8 mouse cellular contexts compared by ENCODE assay signal in the genomic region with DNA sequence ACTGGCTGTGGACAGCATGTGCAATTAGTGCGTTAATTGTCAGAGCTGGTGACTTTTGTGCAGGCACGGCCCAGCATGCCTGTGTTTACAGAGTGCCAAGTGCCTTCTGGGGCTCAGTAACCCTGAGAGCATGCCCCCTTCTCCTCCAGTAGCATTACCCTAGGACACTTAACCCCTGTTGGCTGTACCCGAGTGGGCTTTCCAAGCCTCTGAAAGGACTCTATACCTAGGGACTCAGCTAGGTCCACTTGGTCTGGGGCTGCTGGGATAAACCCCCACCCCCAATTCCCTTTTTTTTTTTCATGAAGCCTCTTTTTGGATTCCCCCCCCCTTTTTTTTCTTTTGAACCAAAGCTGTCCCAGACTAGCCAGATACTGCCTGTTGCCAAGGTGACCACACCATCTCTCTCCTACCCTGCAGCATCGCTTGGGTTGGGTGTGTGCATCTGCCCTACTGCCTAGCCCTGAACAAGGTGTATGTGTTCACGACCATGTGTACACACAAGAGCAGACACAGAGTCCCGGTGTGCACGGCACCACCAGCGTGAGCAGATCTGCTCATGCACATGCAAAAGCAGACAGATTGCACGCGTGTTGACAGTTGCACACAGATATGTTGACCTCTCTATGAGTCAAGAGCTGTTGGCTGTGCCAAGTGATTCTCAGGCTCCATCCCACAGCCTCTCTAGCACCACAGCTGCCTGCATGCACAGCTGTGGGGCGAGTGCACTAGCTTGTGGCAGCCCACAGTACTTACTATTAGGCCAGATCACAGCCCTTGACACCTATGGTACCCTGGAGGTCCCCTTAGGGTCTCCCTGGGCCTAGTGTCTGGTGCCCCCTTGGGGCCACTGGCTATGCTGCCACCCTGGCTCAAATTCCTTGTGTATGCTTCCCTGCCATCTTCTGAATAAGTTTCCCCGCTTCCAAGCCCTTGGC. TPM values are rescaled to one million over a fixed set of nuclear protein-coding genes. Genes with fewer than 3 reads are reported as not detected.
DNase-seq lines count a peak whose midpoint lies in the region; ATAC-seq and TF ChIP-seq lines count a peak whose summit lies in the region.

No protein-coding gene starts in this region.

- intact Hi-C loops in heart, adult 2 months (cut with DNase I): loop anchor here (5.0 kb wide), 1 partner anchor 91 kb away; no protein-coding TSS in a partner anchor
- intact Hi-C loops in heart, postnatal 36 days (cut with DNase I): loop anchor here (5.0 kb wide), 1 partner anchor 66 kb away; no protein-coding TSS in a partner anchor

- no peaks in the 10 kb centered on the region for H3K79me2 ChIP-seq in heart, adult 2 months (replicated peaks; ENCODE audit: control insufficient read depth, insufficient read depth, low read length)
- H3K79me2 ChIP-seq in C2C12 (ENCODE audit: control insufficient read depth, insufficient read depth): no peaks in the 10 kb centered on the region

- no peak overlapping the region for H3ac ChIP-seq in C2C12 (ENCODE audit: control insufficient read depth, insufficient read length, low read depth)

- no peak overlapping the region for H3K27ac ChIP-seq in heart, adult 2 months
- H3K27ac ChIP-seq in intestine, embryonic 16.5 days (ENCODE audit: low read length): no peak overlapping the region
- H3K27ac ChIP-seq in forebrain, embryonic 11.5 days (ENCODE audit: low read depth, low read length): no peak overlapping the region
- no peak overlapping the region for H3K27ac ChIP-seq in forebrain, embryonic 15.5 days (replicated peaks)

- H3K4me1 ChIP-seq in heart, adult 2 months (ENCODE audit: control insufficient read depth, insufficient read depth, low read length): peaks cover 9% of the 10 kb centered on the region; the same call in 1 of the 2 replicates
- peaks cover 12% of the 10 kb centered on the region for H3K4me1 ChIP-seq in intestine, embryonic 16.5 days (ENCODE audit: control insufficient read depth, insufficient read depth, low read length)
- no peaks in the 10 kb centered on the region for H3K4me1 ChIP-seq in forebrain, embryonic 11.5 days (replicated peaks; ENCODE audit: control insufficient read depth, insufficient read depth, low read length)
- H3K4me1 ChIP-seq in forebrain, embryonic 15.5 days: peaks cover 8% of the 10 kb centered on the region; the same call in 1 of the 2 replicates

- DNase-seq in heart, adult 2 months: no peak
- no peak for DNase-seq in heart, postnatal 36 days
- DNase-seq in cerebellum, postnatal 14 days: peak; percentile 43 to 61
- DNase-seq in retina, postnatal 1 day: peak; percentile 69
- no peak for DNase-seq in forebrain, embryonic 11.5 days (ENCODE audit: low spot score)

- no peaks in the 10 kb centered on the region for H3K79me3 ChIP-seq in C2C12 (ENCODE audit: low read depth)

- no peak for TF ChIP-seq EP300 in heart, adult 2 months (IDR thresholded peaks at IDR 0.05; ENCODE audit: insufficient read depth, low read depth, low read length)

- ATAC-seq in intestine, embryonic 16.5 days: 0 out of 2 replicates have a peak, but pooled peaks have one; percentile 22
- no peak for ATAC-seq in forebrain, embryonic 11.5 days (replicated peaks; ENCODE audit: low FRiP score)
- ATAC-seq in forebrain, embryonic 15.5 days (replicated peaks): no peak

- H3K9ac ChIP-seq in heart, adult 2 months (ENCODE audit: low read depth, low read length): no peak overlapping the region
- H3K9ac ChIP-seq in intestine, embryonic 16.5 days (ENCODE audit: low read depth, low read length): no peak overlapping the region
- H3K9ac ChIP-seq in forebrain, embryonic 11.5 days (ENCODE audit: low read length): no peak overlapping the region
- no peak overlapping the region for H3K9ac ChIP-seq in forebrain, embryonic 15.5 days (replicated peaks)

- H3K36me3 ChIP-seq in heart, adult 2 months (ENCODE audit: control insufficient read depth, insufficient read depth, low read length): no peaks in the 10 kb centered on the region
- no peaks in the 10 kb centered on the region for H3K36me3 ChIP-seq in C2C12 (ENCODE audit: control insufficient read depth, insufficient read depth)
- no peaks in the 10 kb centered on the region for H3K36me3 ChIP-seq in intestine, embryonic 16.5 days (ENCODE audit: control insufficient read depth, insufficient read depth, low read length)
- H3K36me3 ChIP-seq in forebrain, embryonic 11.5 days (ENCODE audit: control insufficient read depth, insufficient read depth, low read length): no peaks in the 10 kb centered on the region
- no peaks in the 10 kb centered on the region for H3K36me3 ChIP-seq in forebrain, embryonic 15.5 days

- TF ChIP-seq POLR2A in heart, adult 2 months (IDR thresholded peaks at IDR 0.05; ENCODE audit: insufficient read depth, low read depth, low read length): no peak

- H3K9me3 ChIP-seq in intestine, embryonic 16.5 days (ENCODE audit: control insufficient read depth, low read length): no peaks in the 10 kb centered on the region
- no peaks in the 10 kb centered on the region for H3K9me3 ChIP-seq in forebrain, embryonic 11.5 days (ENCODE audit: control insufficient read depth, low read length)
- no peaks in the 10 kb centered on the region for H3K9me3 ChIP-seq in forebrain, embryonic 15.5 days

- H3K4me2 ChIP-seq in intestine, embryonic 16.5 days (ENCODE audit: low read depth, low read length): 0 out of 2 replicates have a peak overlapping the region, but pooled peaks have one; percentile 20
- H3K4me2 ChIP-seq in forebrain, embryonic 11.5 days (ENCODE audit: low read depth, low read length, severe bottlenecking): no peak overlapping the region
- H3K4me2 ChIP-seq in forebrain, embryonic 15.5 days (replicated peaks): no peak overlapping the region

- H3K27me3 ChIP-seq in heart, adult 2 months (ENCODE audit: control insufficient read depth, insufficient read depth, low read length): no peaks in the 10 kb centered on the region
- H3K27me3 ChIP-seq in C2C12 (ENCODE audit: control insufficient read depth, insufficient read depth, insufficient read length): no peaks in the 10 kb centered on the region
- no peaks in the 10 kb centered on the region for H3K27me3 ChIP-seq in intestine, embryonic 16.5 days (replicated peaks; ENCODE audit: control insufficient read depth, insufficient read depth, low read length)
- no peaks in the 10 kb centered on the region for H3K27me3 ChIP-seq in forebrain, embryonic 11.5 days (ENCODE audit: control insufficient read depth, insufficient read depth, low read length)
- no peaks in the 10 kb centered on the region for H3K27me3 ChIP-seq in forebrain, embryonic 15.5 days

- WGBS in heart, adult 2 months: 65% methylated on average over 12 of the region's 12 CpGs
- 65% methylated on average over 12 of the region's 12 CpGs for WGBS in intestine, embryonic 16.5 days
- WGBS in forebrain, embryonic 11.5 days: 77% methylated on average over 12 of the region's 12 CpGs
- 71% methylated on average over 12 of the region's 12 CpGs for WGBS in forebrain, embryonic 15.5 days

- H3K4me3 ChIP-seq in heart, adult 2 months: no peak overlapping the region
- H3K4me3 ChIP-seq in C2C12 (ENCODE audit: insufficient read depth, poor library complexity, severe bottlenecking): no peak overlapping the region
- H3K4me3 ChIP-seq in intestine, embryonic 16.5 days (ENCODE audit: low read length): no peak overlapping the region
- no peak overlapping the region for H3K4me3 ChIP-seq in forebrain, embryonic 11.5 days (ENCODE audit: low read depth, low read length)
- H3K4me3 ChIP-seq in forebrain, embryonic 15.5 days: no peak overlapping the region

- TF ChIP-seq CTCF in heart, adult 2 months (IDR thresholded peaks at IDR 0.05): peak; percentile 69
- TF ChIP-seq CTCF in C2C12 (IDR thresholded peaks at IDR 0.05; ENCODE audit: control insufficient read depth, insufficient read depth, insufficient read length): peak; percentile 43

TF ChIP-seq in C2C12, 6 proteins besides CTCF, POLR2A, EP300 and RAD21:
- TF ChIP-seq MYOD1 (IDR thresholded peaks at IDR 0.05; ENCODE audit: control insufficient read depth, insufficient read length, low read depth) (no peak), MYOG (IDR thresholded peaks at IDR 0.05; ENCODE audit: control insufficient read depth, extremely low read depth, insufficient read length) (no peak), MAX (IDR thresholded peaks at IDR 0.05) (no peak), FOSL1 (IDR thresholded peaks at IDR 0.05; ENCODE audit: insufficient read depth, low read length, poor library complexity, severe bottlenecking) (no peak), CEBPB (IDR thresholded peaks at IDR 0.05; ENCODE audit: low read depth) (no peak), USF1 (IDR thresholded peaks at IDR 0.05; ENCODE audit: low read depth) (no peak)

RNA-seq across cellular contexts. Expression of gene Kcnj12, which starts 21.0 kb away (rescaled TPM):
- 10 to 100 TPM; 26.7 to 35.7 TPM for total RNA-seq in heart, adult 2 months (2021)
- 29.5 and 42.6 TPM in 2 replicates for polyA plus RNA-seq in heart, adult 2 months (2012; rRNA removed)
- total RNA-seq in heart, postnatal 36 days (2021): 10 to 100 TPM; 22.8 to 24.9 TPM
- polyA plus RNA-seq in C2C12 (2012; fragmentation: generic; extraction: Trizol): 0.62 TPM
- polyA plus RNA-seq in intestine, embryonic 16.5 days (2015; fragmentation: Nextera tagmentation; extraction: Ambion mirVana): 0.71 and 1.1 TPM in 2 replicates
- 0.16 TPM in 1 of 2 replicates, not detected in the other for polyA plus RNA-seq in forebrain, embryonic 11.5 days (2014; fragmentation: Nextera tagmentation; extraction: Ambion mirVana)
- 1.6 TPM in 2 replicates for polyA plus RNA-seq in forebrain, embryonic 15.5 days (2015; fragmentation: Nextera tagmentation; extraction: Ambion mirVana)

Comparison
In these comparisons a context has a peak if more than half of its experiments do, and no peak if none do; other contexts are left out.
1. DNase-seq: peak in cerebellum, postnatal 14 days (2 of 2) and retina, postnatal 1 day (single experiment); none in heart, adult 2 months (0 of 2), heart, postnatal 36 days (0 of 2) and forebrain, embryonic 11.5 days (single experiment).
2. RNA of gene Kcnj12, which starts 21.0 kb away (polyA plus RNA-seq): 29.5 to 42.6 TPM in heart, adult 2 months; 1.6 TPM in forebrain, embryonic 15.5 days, 0.71 to 1.1 TPM in intestine, embryonic 16.5 days, 0.62 TPM in C2C12 (single experiment) and 0.16 TPM in forebrain, embryonic 11.5 days; every median in the first group is over 10 times any median in the second.